Mouse (Mus musculus) intestine, embryonic 16.5 days (tissue): Measurements from ENCODE around the gene Megf6. TPM values are rescaled to one million over a fixed set of nuclear protein-coding genes. Genes with fewer than 3 reads are reported as not detected.

Experiments used
- ATAC-seq: fragments of 200-750 bp; cut with Nextera tagmentation; 2 replicates; pipeline ENCODE4 v1.8.0; 2017; ENCODE audit warnings: moderate TSS enrichment, moderate library complexity
- H3K27ac ChIP-seq: fragments of 300-500 bp; sonication (generic); 2 replicates; pipeline ENCODE4 v1.5.1; 2014; ENCODE audit warnings: mild to moderate bottlenecking, low read length
- H3K27me3 ChIP-seq: fragments of 300-500 bp; sonication (generic); replicated peaks from 2 replicates; pipeline ENCODE4 v1.6.1; 2014; ENCODE audit warnings: low read length, control low read depth, mixed read lengths; ENCODE audit not compliant: control insufficient read depth, insufficient read depth
- H3K36me3 ChIP-seq: fragments of 300-500 bp; sonication (generic); 2 replicates; pipeline ENCODE4 v1.6.1; 2014; ENCODE audit warnings: low read length, control low read depth; ENCODE audit not compliant: control insufficient read depth, insufficient read depth
- H3K4me1 ChIP-seq: fragments of 300-500 bp; sonication (generic); 2 replicates; pipeline ENCODE4 v1.6.1; 2014; ENCODE audit warnings: low read length, control low read depth, mixed read lengths; ENCODE audit not compliant: control insufficient read depth, insufficient read depth
- H3K4me2 ChIP-seq: fragments of 300-500 bp; sonication (generic); 2 replicates; pipeline ENCODE4 v1.6.1; 2014; ENCODE audit warnings: low read depth, low read length, control low read depth
- H3K4me3 ChIP-seq: fragments of 300-500 bp; sonication (generic); 2 replicates; pipeline ENCODE4 v1.5.1; 2014; ENCODE audit warnings: mild to moderate bottlenecking, low read length
- H3K9ac ChIP-seq: fragments of 300-500 bp; sonication (generic); 2 replicates; pipeline ENCODE4 v1.6.1; 2014; ENCODE audit warnings: low read depth, low read length
- H3K9me3 ChIP-seq: fragments of 300-500 bp; sonication (generic); 2 replicates; pipeline ENCODE4 v1.6.1; 2016; ENCODE audit warnings: low read length, control low read depth; ENCODE audit not compliant: control insufficient read depth
- WGBS: fragments of 180-500 bp; shearing (Covaris S2); extraction: QIAGEN DNeasy Blood & Tissue Kit; methylation state at CpG from one replicate; pipeline ENCODE4 v1.1.7; 2014; 5-methylcytosine and 5-hydroxymethylcytosine counted together
- polyA plus RNA-seq: library from polyadenylated mRNA; unstranded; fragments of >200 nt; fragmentation: Nextera tagmentation; extraction: Ambion mirVana; gene quantifications from 2 replicates; pipeline ENCODE4 v1.2.1, GENCODE M21; 2015

Gene Megf6
- polyA plus RNA-seq, 1 experiment from 2014 or later = 10.3 TPM

- Histone ChIP-seq H3K27me3 (no peaks in the 10 kb centered on the region), H3K9ac (no peak overlapping the region), H3K27ac (no peak overlapping the region; the same call in 1 of the 2 replicates), H3K9me3 (no peaks in the 10 kb centered on the region), H3K4me1 (no peaks in the 10 kb centered on the region), H3K4me2 (no peak overlapping the region), H3K4me3 (no peak overlapping the region), H3K36me3 (no peaks in the 10 kb centered on the region)
- ATAC-seq = no peak
- WGBS = 69% methylated on average over 7 of the region's 7 CpGs
Measured at GRCm38 (mm10) chr4:154198377-154198961, 27.9 kb downstream of the Megf6 start.

- Histone ChIP-seq H3K27ac (no peak overlapping the region), H3K36me3 (no peaks in the 10 kb centered on the region), H3K27me3 (no peaks in the 10 kb centered on the region), H3K4me3 (no peak overlapping the region), H3K9me3 (no peaks in the 10 kb centered on the region), H3K4me1 (peaks cover 10% of the 10 kb centered on the region), H3K4me2 (no peak overlapping the region), H3K9ac (no peak overlapping the region)
- no peak for ATAC-seq
- 75% methylated on average over 5 of the region's 5 CpGs for WGBS
Measured at GRCm38 (mm10) chr4:154201511-154201910, 31.0 kb downstream of the Megf6 start.

GRCm38 (mm10) chr4:154204532-154204931 lies 34.0 kb downstream of the Megf6 start:
- H3K4me3 ChIP-seq = no peak overlapping the region
- peaks cover 13% of the 10 kb centered on the region for H3K4me1 ChIP-seq
- H3K9ac ChIP-seq = 0 out of 2 replicates have a peak overlapping the region, but pooled peaks have one; percentile 33
- no peaks in the 10 kb centered on the region for H3K36me3 ChIP-seq
- ATAC-seq = no peak
- no peaks in the 10 kb centered on the region for H3K27me3 ChIP-seq
- H3K9me3 ChIP-seq = no peaks in the 10 kb centered on the region
- whole genome bisulfite sequencing = 66% methylated on average over 7 of the region's 7 CpGs
- no peak overlapping the region for H3K27ac ChIP-seq
- H3K4me2 ChIP-seq = no peak overlapping the region

GRCm38 (mm10) chr4:154205392-154205791 lies 34.9 kb downstream of the Megf6 start:
- H3K36me3 ChIP-seq = no peaks in the 10 kb centered on the region
- H3K9ac ChIP-seq = peak overlapping the region; percentile 33; the same call in 1 of the 2 replicates
- H3K4me3 ChIP-seq = no peak overlapping the region
- no peak overlapping the region for H3K4me2 ChIP-seq
- 46% methylated on average over 5 of the region's 5 CpGs for WGBS
- H3K27me3 ChIP-seq = no peaks in the 10 kb centered on the region
- no peaks in the 10 kb centered on the region for H3K9me3 ChIP-seq
- 0 out of 2 replicates have a peak overlapping the region, but pooled peaks have one; percentile 18 for H3K27ac ChIP-seq
- ATAC-seq = no peak
- H3K4me1 ChIP-seq = peaks cover 18% of the 10 kb centered on the region

GRCm38 (mm10) chr4:154207261-154207660 lies 36.7 kb downstream of the Megf6 start:
- no peak overlapping the region for H3K9ac ChIP-seq
- no peaks in the 10 kb centered on the region for H3K9me3 ChIP-seq
- ATAC-seq = peak; percentile 34; the same call in 1 of the 2 replicates
- no peak overlapping the region for H3K4me3 ChIP-seq
- H3K4me2 ChIP-seq = no peak overlapping the region
- H3K4me1 ChIP-seq = peaks cover 18% of the 10 kb centered on the region
- no peaks in the 10 kb centered on the region for H3K36me3 ChIP-seq
- WGBS = 14% methylated on average over 5 of the region's 5 CpGs
- no peak overlapping the region for H3K27ac ChIP-seq
- no peaks in the 10 kb centered on the region for H3K27me3 ChIP-seq

GRCm38 (mm10) chr4:154209054-154209453 lies 38.5 kb downstream of the Megf6 start:
- Histone ChIP-seq H3K9ac (no peak overlapping the region; the same call in 1 of the 2 replicates), H3K4me3 (no peak overlapping the region), H3K36me3 (no peaks in the 10 kb centered on the region), H3K9me3 (no peaks in the 10 kb centered on the region), H3K4me2 (no peak overlapping the region), H3K4me1 (peaks cover 18% of the 10 kb centered on the region), H3K27ac (no peak overlapping the region), H3K27me3 (no peaks in the 10 kb centered on the region)
- ATAC-seq = no peak
- 73% methylated on average over 6 of the region's 6 CpGs for WGBS

- no peak for ATAC-seq
- Histone ChIP-seq H3K9me3 (no peaks in the 10 kb centered on the region), H3K4me2 (no peak overlapping the region), H3K9ac (no peak overlapping the region), H3K36me3 (no peaks in the 10 kb centered on the region), H3K27me3 (no peaks in the 10 kb centered on the region), H3K4me1 (peaks cover 18% of the 10 kb centered on the region), H3K27ac (0 out of 2 replicates have a peak overlapping the region, but pooled peaks have one; percentile 24), H3K4me3 (no peak overlapping the region)
- WGBS = 21% methylated on average over 3 of the region's 3 CpGs
Measured at GRCm38 (mm10) chr4:154209825-154210224, 39.3 kb downstream of the Megf6 start.

GRCm38 (mm10) chr4:154211459-154211858 lies 40.9 kb downstream of the Megf6 start:
- H3K27me3 ChIP-seq = no peaks in the 10 kb centered on the region
- H3K4me3 ChIP-seq = no peak overlapping the region
- WGBS = 72% methylated on average over 13 of the region's 13 CpGs
- peaks cover 12% of the 10 kb centered on the region; the same call in 1 of the 2 replicates for H3K4me1 ChIP-seq
- no peaks in the 10 kb centered on the region for H3K9me3 ChIP-seq
- no peak for ATAC-seq
- H3K27ac ChIP-seq = no peak overlapping the region
- no peak overlapping the region for H3K4me2 ChIP-seq
- no peaks in the 10 kb centered on the region for H3K36me3 ChIP-seq
- H3K9ac ChIP-seq = no peak overlapping the region

GRCm38 (mm10) chr4:154213586-154213985 lies 43.1 kb downstream of the Megf6 start:
- H3K36me3 ChIP-seq = no peaks in the 10 kb centered on the region
- peaks cover 12% of the 10 kb centered on the region; the same call in 1 of the 2 replicates for H3K4me1 ChIP-seq
- no peaks in the 10 kb centered on the region for H3K9me3 ChIP-seq
- H3K27me3 ChIP-seq = no peaks in the 10 kb centered on the region
- peak; percentile 65 for ATAC-seq
- no peak overlapping the region for H3K9ac ChIP-seq
- 50% methylated on average over 7 of the region's 7 CpGs for WGBS
- H3K4me2 ChIP-seq = no peak overlapping the region
- no peak overlapping the region for H3K27ac ChIP-seq
- H3K4me3 ChIP-seq = no peak overlapping the region
